Mouse (Mus musculus) gastrocnemius, adult 8-10 months (tissue): ENCODE measurements around the gene Scd3. TPM values are rescaled to one million over a fixed set of nuclear protein-coding genes. Genes with fewer than 3 reads are reported as not detected.

Experiments
- DNase-seq, 2 experiments: peaks; one replicate each; pipeline ENCODE4 v3.0.0; 2022; ENCODE audit warnings: low spot score in 2 of 2
- total RNA-seq, 4 experiments: library from RNA; stranded (reverse); gene quantifications; 2 replicates each; pipeline ENCODE4 v1.2.4; 2022

Gene Scd3
- total RNA-seq: not detected

DNA sequence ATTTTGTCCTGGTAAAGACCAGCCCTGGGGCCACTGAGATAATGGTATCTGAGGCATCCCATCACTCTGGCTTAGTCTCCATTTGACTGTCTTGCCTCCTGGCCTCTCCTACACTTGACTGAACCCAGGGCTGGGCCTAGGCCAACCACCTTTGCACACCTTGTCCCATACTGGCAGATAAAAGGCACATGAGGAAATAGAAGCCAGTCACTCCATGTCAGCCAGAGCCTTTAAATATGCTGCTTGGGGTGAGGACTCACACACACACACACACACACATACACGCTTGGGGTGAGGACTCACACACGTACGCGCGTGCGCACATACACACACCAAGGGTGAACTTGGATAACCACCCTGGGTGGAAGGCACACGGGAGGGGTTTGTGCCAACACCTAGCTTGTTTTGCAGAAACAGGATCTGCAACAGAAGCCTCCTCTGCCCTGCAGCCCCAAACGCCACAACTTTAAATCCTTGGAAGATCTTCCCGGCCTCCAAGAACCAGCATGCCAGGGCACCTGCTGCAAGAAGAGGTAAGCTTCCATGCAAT lies at the start of gene Scd3:
TSS of gene Scd3 (plus strand) at position 255 of the 550 bp plus-strand sequence.
- DNase-seq: no peak

DNA sequence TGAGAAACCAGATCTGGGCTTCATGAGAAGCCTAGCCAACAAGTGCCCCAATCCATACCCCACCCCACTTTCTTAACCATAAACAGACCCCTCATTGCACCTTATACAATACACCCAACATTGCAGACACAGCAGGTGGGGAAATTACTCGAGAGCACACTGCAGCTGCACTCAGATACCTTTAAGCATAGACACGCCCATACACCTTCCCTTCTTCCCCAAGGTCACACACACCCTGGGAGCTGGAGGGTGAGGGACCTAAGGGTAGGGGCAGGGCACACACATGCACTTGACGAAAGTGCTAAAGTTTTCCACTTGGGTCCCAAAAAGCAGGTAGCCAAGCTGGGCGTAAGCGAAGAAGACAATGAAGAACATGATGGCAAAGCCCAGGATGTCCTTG lies 49.3 kb upstream of the Scd3 start:
- DNase-seq: no peak

DNA sequence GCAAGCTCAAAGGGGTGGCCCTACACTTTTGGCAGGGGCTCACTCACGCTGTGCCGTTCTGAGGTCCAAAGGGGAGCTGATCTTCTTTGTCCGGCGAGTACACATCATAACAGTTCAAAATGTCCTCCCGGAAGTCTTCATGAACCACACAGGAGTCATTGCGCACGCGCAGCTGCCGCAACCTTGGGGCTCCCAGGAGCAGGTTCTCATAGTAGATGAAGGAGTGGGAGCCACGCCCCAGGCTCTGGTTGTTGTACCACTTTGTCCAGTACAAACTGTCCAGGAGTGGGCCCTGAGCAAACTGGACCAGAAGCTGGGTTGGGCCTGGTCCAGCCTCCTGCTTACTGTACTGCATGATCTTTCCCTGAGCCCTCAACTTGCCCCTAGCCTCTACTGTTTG lies 46.1 kb upstream of the Scd3 start:
- DNase-seq: no peak

DNA sequence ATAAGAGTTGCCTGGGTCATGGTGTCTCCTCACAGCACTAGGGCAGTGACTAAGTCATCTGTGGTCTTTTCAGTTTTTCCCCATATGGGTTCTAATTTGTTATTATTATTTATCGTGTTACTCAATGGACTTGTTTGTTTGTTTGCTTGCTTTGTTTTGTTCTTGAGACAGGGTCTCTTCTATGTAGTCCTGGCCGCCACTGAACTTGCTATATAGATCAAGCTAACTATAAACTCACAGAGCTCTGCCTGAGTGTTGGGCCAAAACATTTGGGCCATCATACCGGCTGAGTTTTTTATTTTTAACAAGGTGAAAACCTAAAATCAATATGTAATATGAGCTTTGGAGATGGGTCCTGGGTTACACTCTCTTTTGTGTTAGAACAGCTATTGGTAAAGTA lies 43.7 kb upstream of the Scd3 start:
- DNase-seq: no peak

DNA sequence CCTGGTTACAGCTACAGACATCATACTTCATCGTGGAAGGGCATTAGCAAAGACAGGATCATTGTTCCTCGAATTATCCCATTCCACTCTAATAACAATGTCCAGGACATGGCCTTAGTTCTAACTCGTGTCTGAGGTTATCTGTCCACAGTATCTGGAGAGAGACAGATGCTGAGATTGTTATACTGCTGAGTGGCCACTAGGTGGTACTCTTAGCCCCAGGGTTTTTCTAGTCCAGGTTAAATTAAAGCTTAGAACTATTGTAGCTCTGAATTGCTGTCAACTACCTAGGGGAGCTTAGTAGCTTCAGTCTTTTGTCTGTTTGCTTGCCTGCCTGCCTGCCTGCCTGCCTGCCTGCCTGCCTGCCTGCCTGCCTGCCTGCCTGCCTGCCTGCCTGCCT lies 41.6 kb upstream of the Scd3 start:
- no peak for DNase-seq

DNA sequence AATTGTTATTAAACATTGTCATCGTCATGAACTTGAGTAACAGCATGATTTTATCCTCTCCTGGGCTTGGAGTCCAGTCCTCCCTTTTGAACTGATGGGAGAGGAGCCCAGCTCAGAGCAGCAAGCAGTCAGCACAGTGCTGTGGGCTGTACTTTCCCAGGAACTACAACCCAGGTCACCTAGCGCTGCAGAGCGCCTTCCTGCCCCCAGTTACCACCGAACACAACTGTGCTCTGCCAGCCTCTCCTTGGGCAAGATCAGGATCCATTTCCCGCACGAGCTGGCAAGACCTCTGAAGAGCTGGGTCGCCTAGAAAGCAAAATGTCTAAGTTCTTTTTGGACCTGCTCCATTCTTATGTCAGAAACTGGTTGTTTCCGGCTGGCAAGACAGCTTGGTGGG lies 28.2 kb upstream of the Scd3 start:
- DNase-seq: no peak

DNA sequence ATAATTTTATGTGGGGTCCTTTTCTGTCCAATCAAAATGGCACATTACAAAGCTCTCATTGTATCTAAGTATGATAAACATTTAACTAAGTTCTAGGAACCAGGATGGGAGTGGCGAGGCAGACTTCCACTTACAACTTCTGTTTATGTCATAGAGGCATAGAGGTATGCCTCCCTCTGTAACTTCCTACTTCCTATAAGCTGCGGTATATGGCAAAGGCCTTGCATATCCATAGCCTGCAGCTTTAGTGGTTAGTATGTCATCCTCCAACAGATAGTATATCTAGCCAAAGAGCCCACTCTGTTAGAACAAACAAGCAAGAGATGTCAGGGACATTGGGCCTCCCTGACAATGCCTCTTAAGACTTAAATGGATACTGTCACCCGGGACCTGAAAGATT lies 26.3 kb upstream of the Scd3 start:
- no peak for DNase-seq

DNA sequence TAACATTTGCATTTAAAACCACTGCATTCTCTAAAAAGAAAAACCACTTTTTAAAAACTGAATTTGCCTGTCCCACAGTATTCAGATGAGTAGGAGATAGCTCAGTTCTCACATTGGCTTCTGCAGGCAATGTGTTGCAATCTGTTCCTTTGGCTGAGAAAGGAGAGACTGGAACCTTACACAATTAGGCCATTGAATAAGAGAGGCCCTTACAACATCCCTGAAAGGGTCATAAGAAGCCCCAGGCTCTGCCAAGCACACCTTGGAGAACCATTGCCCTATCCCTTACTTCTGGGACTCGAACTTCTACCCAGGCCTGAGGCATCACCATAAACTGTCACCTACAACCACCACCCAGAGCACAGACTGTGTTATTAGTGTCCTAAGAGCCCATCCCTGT lies 22.6 kb upstream of the Scd3 start:
- DNase-seq: no peak

DNA sequence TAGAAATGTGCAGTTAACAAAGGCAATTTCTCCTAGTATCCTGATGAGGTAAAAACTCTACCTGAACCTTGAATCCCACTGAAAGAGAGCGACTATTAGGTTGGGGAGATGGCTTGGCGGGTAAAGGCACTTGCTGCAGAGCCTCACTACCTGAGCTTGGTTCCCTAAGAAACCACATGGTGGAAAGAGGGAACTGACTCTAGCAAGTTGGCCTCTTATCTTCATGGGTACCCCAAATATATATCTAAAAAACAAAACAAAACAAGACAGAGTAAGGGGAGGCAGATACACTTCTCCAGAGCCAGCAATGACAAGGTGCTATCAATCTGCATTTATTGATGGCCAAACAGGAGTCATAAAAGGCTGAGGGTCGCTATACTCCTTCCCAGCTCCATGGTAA lies 19.1 kb upstream of the Scd3 start:
- DNase-seq: no peak

DNA sequence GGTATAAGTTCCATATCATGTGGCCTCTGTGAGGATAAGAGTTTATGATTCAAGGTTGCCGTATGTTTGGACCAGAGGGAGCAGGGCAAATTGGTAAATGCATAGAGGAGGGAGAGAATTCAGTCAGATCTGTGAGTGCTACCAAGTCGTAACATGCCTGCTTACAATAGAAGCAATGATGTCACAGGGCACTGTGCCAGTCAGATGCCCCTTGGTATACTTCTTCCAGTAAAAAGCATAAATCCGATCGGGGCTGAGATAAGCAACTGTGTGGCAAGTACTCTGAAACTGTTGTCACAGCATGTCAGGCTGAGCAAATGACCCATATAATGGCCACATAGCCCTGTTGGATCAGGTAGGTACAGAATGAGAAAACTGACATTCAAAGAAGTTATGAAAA lies 14.0 kb upstream of the Scd3 start:
- no peak for DNase-seq

DNA sequence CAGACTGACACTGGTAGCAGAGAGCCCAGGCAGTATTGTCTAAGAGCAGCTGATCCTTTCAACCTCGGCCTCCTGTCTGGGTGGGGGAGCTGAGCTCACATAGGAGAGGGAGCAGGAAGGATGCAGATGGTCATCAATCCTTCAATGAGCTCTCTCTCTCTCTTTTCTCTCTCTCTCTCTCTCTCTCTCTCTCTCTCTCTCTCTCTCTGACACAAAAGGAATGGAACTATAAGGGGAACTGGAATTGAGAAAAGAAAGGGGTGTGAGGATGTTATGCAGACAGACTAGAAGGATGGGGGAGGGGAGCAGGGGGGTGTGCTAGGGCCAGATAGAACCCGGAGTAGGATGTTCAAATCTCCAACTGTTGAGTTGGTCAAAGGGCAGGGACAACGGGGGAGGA lies 10.7 kb upstream of the Scd3 start, which contains the start of gene Pkd2l1:
TSS of gene Pkd2l1 (minus strand) at position 101 of the 400 bp plus-strand sequence.
- DNase-seq: no peak

DNA sequence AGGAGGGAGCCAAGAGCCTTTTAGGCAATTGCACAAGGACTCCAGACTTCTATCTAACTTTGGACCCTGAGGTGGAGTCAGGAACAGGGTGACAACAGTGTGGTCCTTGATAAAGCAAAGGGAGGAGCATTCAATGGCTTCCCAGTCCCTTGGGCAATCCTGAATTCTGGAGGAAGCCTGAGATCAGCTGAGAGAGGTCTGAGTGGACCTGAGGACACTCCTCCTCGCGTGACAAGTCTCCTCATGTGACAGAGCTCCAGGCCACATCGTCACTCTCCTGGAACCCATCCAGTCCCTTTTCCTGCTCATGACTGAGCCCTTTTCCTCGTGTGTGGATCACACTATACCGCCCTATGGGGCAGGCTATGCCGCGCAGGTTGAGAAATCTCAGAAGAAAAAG lies 9.2 kb upstream of the Scd3 start:
- DNase-seq: no peak

DNA sequence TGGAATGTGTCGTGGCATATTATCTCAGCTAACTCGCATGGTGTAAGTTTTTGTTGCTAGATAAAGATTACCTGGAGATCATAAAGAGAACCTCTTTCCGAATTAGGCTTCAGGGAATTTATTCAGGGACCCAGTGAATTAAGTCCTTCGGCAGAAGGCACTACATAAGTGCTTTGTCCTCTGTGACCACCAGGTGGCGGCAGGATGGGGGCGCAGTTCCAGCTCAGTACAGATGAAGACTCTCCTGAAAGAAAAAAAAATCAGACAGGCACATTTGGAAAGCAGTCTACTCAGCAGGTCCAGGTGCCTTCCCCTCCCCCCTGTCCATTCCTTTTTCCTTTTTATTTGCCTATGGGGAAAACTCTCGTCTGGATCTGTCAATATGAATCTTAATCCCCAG lies 7.9 kb upstream of the Scd3 start:
- DNase-seq: peak; percentile 11 to 17

DNA sequence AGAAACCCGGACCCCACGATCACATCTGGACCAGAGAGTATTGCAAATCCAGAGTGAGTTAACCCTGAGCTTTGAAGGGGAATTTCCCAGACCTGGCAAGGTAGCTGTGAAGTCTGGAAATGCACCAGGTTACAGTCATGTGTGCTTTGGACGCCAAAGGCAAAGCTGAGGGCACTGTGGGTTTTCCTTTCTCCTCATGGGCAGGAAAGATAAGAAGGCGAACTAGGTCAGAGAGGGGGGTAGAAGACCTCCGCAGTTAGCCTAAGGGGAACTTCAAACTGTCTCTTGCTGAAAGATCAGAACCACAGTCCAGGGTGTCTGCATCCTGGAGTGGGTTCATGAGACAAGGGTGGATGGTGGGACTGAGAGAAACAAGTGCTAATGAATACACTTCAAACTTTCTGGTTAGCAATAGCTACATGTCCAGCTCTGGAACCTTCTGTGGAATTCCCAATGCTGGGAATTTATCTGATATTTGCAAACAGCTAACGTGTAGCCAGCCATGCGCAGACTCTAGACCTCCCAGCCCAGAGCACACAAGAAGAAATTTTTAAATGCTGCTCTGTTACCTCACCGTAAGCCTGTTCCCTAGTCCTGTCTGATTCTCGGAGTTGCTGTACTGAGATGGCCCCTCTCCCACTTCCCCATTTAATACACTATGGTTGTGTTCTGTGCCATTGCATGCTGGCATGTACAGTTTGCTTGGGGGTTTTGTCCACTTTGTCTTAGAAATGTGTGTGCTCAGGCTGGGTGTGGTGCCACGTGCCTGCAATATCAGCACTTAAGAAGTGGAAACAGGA lies 5.8 kb upstream of the Scd3 start:
- DNase-seq: no peak

DNA sequence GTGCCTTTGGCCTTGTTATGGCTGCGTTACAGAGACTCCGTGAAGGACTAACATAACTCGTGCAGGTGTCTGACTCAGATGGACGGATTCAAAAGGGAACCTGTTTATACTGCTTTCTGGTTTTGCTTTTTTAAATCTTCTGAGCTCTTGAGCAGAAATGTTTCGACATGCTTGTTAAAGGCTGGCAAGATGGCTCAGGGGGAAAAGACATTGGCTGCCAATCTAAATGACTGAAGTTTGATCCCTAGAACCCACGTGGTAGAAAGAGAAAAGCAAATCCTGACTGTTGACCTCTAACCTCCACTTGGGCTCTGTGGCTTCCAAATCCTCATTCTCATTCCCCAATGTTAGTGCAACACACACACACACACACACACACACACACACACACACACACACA lies 4.6 kb upstream of the Scd3 start:
- DNase-seq: no peak

DNA sequence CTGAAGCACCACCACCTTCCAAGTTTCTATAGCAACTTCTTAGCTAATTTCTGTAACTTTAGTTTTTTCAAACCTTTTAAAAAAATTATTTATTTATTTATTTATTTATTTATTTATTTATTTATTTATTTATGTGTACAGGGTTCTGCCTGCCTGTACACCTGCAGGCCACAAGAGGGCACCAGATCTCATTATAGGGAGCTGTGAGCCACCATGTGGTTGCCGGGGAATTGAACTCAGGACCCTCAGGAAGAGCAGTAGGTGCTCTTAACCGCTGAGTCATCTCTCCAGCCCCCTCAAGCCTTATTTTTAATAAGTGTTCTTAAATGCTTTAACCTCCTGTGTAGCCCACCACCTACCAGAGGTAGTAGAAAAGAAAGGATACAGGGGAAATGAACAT lies 4.1 kb upstream of the Scd3 start:
- DNase-seq: no peak

DNA sequence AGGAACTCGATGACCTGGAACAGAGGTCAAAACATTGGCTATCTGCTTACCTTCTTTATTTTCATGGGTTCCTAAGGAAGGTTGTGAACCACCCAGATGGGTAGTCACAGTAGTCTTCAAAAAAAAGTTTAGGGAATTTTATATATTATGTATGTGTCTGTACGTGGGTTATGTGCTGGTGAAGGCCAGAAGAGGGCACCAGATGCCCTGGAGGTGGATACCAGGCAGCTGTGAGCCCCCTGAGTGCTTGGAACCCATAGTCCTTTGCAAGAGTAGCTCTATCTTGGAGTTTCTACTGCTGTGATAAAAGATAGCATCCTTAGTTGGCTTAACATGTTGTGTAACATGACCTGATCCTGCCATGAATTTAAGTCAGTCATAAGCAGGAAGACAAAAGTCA lies 4.0 kb downstream of the Scd3 start:
- no peak for DNase-seq

DNA sequence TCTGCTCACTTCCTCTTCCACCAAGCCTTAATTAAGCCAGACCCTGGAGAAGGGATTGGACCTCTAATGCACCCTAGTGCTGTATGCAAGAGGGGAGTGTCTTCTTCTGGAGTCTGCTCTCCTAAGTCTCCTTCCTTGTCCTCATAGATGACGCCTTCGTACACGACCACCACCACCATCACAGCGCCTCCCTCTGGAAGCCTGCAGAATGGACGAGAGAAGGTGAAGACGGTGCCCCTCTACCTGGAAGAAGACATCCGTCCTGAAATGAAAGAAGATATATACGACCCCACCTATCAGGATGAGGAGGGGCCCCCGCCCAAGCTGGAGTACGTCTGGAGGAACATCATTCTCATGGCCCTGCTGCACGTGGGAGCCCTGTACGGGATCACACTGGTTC lies 12.2 kb downstream of the Scd3 start:
- DNase-seq: no peak

DNA sequence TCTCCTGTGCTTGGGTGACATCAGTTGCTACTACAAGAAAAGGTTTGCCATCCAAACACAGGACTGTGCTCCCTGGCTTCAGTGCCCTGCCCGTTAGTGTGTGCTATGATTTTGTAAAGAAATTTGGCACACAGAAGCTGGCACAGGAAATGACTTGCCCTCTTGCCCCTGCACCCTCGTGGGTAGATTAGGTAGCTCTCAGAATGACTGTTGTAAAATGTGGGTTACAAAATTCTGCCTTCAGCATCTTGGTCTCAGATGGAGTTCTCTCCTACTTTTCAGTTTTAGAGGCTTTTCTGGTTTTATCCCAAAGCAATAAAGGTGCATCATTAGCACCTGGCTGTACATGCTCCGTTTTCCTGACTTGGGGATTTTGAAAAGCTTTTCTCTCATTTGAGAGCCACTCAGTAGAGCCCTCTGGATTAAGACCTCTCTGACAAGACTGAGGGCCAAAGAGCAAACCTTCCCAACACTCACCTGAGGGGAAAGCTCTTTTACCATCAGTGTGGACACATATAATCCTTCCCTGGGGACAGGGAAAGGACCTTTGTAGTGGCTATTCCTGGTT lies 15.0 kb downstream of the Scd3 start:
- DNase-seq: no peak

DNA sequence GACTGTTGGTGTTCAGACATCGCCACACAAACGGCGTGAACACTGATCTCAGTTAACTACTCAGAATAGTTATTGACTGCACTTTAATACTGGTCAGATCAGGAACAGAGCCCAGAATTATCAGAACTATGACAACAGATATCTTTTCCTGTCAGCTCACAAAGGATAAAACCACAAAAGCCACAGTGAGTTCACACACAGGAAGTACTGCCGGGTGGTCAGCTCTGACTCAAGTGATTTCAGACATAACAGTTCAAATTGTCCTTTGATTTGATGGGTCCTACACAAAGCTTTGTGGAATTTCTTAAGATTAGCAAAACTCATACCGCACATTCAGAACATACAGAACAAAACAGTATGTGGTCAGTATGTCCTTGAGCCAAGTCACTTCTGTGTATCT lies 22.7 kb downstream of the Scd3 start:
- no peak for DNase-seq

DNA sequence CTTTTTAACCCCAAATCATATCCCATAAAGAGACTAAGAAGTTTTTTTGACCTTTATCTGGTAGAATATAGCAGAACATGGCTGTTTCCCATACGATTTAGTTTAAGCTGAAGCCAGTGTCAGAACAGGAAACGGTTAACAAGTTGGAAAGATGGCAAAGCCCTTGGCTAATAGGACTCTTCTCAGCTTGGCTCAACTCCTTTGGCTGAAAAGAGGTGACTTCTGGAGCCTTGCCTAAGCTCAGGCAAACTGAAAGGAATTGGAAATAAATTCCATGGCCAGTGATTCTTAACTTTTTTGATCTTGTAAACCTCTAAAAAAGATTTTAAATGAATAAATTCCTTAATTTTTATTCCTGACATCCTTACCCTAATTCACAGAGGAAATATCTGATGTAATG lies 26.7 kb downstream of the Scd3 start:
- no peak for DNase-seq

DNA sequence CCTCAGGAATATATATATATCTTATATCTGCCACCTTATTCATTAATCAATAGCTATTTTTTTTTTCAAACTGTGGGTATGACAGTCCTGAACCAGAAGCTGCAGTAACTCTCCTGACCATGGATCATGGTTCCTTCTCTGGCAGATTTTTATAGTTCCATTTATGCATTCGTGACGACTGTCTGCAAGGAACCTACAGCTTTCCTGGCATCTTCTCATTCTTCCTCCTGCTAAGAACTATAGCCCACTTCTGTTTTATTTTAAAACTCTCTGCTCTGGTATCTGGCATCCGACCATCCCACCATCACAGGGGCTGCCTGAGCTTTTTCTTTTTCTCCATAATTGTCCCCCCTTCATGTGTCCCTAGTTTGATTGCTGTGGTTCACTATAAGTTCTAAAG lies 27.1 kb downstream of the Scd3 start:
- no peak for DNase-seq

DNA sequence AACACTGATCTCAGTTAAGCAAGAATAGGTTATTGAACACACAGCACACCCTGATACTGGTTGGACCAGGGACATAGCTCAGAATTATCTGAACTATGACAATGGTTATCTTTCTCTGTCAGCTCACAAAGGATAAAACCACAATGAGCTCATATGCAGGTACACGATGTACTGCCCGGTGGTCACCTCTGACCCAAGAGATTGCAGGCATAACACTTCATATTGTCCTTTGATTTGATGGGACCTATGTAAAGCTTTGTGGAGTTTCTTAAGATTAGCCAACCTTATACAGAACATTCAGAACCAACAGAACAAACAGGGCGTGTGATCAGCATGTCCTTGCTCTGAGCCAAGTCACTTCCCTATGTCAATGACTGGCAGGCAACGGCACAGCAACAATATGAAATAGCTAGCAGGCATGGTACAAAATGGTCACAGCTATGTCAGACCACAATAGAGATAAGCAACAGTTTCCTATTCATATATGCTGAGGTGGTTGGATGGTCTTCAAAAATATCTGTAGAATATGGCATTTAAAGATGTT lies 28.6 kb downstream of the Scd3 start:
- no peak for DNase-seq
